Mouse (Mus musculus): ENCODE data around the gene Arpin. TPM values are rescaled to one million over a fixed set of nuclear protein-coding genes. Genes with fewer than 3 reads are reported as not detected.

Arpin gene
- polyA plus RNA-seq, 1 experiment, result 1.5 TPM

GRCm38 (mm10) chr7:79935511-79936205, 499 bp upstream of the Arpin start:
- peak overlapping the region; percentile 88 for H3K4me3 ChIP-seq (replicated peaks)

DNA sequence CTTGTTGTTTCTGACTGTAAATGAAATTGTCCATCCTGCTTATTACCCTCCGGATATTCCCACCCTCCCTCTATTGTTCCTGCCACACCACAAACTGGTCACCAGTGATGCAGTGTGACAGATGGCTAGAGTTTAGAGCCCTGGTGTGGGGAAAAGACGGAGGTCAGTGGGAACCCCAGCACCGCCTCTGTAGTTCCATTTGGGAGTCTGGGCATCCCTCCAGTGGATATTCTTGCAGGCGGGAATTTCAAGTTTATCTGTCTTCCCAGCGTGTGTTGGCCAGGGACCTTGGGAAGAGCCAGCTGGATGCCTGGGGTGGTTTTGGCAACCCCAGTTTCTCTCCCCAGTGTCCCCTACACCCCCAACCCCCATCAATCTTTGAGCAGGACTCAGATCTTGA, 698 bp downstream of the Arpin start:
- Histone ChIP-seq H3K9me3 (peaks cover 11% of the 10 kb centered on the region), H3K4me3 (replicated peaks) (peak overlapping the region; percentile 88), H3K36me3 (replicated peaks; ENCODE audit: low read length) (no peaks in the 10 kb centered on the region), H3K27me3 (replicated peaks) (peaks cover 62% of the 10 kb centered on the region), H3K4me1 (peaks cover 18% of the 10 kb centered on the region)
- no peak for TF ChIP-seq FLI1 (IDR thresholded peaks at IDR 0.05; ENCODE audit: low read length)
- TF ChIP-seq GATA1 (IDR thresholded peaks at IDR 0.05; ENCODE audit: borderline replicate concordance, low read length), result no peak

More at GRCm38 (mm10) chr7:79935511-79936205, 499 bp upstream of the Arpin start:
- H3K4me1 ChIP-seq, result peaks cover 18% of the 10 kb centered on the region
- TF ChIP-seq FLI1 (IDR thresholded peaks at IDR 0.05; ENCODE audit: low read length), result no peak
- H3K9me3 ChIP-seq, result peaks cover 16% of the 10 kb centered on the region
- peaks cover 67% of the 10 kb centered on the region for H3K27me3 ChIP-seq (replicated peaks)
- H3K36me3 ChIP-seq (replicated peaks; ENCODE audit: low read length), result no peaks in the 10 kb centered on the region

- H3K4me3 ChIP-seq (replicated peaks), result no peak overlapping the region
- TF ChIP-seq FLI1 (IDR thresholded peaks at IDR 0.05; ENCODE audit: low read length), result no peak
- no peak for TF ChIP-seq GATA1 (IDR thresholded peaks at IDR 0.05; ENCODE audit: borderline replicate concordance, low read length)
- H3K27me3 ChIP-seq (replicated peaks), result peaks cover 23% of the 10 kb centered on the region
- H3K36me3 ChIP-seq (replicated peaks; ENCODE audit: low read length), result no peaks in the 10 kb centered on the region
- H3K9me3 ChIP-seq, result no peaks in the 10 kb centered on the region
- H3K4me1 ChIP-seq, result no peaks in the 10 kb centered on the region
Measured at GRCm38 (mm10) chr7:79928516-79929052, 6.6 kb downstream of the Arpin start.

DNA sequence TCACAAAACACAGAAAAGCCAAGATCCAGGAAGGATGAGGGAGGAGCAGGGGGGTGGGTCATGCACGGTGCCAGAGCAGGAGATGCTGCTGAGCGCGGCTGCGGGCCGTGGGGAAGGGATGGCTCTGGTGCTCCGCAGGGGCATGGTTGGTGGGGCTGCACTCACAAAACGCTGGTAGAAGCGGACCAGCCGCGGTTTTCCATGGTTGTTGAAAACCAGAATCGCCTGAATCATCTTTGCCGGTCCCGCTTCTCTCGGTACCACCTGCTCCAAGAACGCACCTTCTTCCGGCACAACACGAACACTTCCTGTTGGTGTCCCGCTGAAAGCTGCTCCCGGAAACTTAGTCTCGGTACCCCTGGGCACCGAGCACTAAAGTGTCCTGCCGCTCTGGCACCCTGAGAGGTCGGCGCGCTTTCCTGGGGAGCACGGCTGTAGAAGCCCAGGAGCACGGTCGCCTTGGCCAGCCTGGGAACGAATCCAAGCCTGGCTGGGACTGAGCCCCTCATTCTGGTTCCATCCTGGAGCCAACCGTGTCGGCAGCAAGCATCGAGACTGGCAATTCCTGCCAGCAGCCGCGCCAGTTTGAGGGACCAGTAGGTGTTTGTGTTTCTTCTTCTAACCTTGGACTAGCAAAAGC, 14.7 kb downstream of the Arpin start, which contains the start of gene Ap3s2:
TSS of gene Ap3s2 (minus strand) at position 306 of the 640 bp plus-strand sequence.
- Histone ChIP-seq H3K27me3 (replicated peaks) (no peaks in the 10 kb centered on the region), H3K9me3 (no peaks in the 10 kb centered on the region), H3K36me3 (replicated peaks; ENCODE audit: low read length) (peaks cover 10% of the 10 kb centered on the region), H3K4me3 (replicated peaks) (peak within 1 kb of the TSS; percentile 100), H3K4me1 (peaks cover 17% of the 10 kb centered on the region)
- no peak for TF ChIP-seq GATA1 (IDR thresholded peaks at IDR 0.05; ENCODE audit: borderline replicate concordance, low read length)
- peak; percentile 31; the same call in 1 of the 2 replicates for TF ChIP-seq FLI1 (IDR thresholded peaks at IDR 0.05; ENCODE audit: low read length)

DNA sequence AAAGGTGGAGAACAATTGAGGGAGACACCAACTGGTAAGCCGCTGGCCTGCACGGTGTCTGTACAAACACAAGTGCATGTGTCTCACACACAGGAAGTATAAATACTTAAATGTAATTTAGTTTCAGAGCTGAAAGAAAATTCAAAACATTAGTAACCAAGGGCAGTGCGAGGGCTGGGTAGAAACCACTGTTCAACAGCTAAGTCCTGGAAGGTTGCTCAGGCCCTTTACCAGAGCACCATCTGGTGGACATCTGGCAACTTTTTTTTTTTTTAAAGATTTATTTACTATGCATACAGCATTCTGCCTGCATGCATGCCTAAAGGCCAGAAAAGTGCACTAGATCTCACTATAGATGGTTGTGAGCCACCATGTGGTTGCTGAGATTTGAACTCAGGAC, 20.6 kb downstream of the Arpin start:
- H3K4me1 ChIP-seq, result peaks cover 15% of the 10 kb centered on the region
- no peaks in the 10 kb centered on the region for H3K27me3 ChIP-seq (replicated peaks)
- H3K36me3 ChIP-seq (replicated peaks; ENCODE audit: low read length), result peaks cover 58% of the 10 kb centered on the region
- no peak overlapping the region for H3K4me3 ChIP-seq (replicated peaks)
- TF ChIP-seq FLI1 (IDR thresholded peaks at IDR 0.05; ENCODE audit: low read length) (no peak), GATA1 (IDR thresholded peaks at IDR 0.05; ENCODE audit: borderline replicate concordance, low read length) (no peak)
- H3K9me3 ChIP-seq, result no peaks in the 10 kb centered on the region

DNA sequence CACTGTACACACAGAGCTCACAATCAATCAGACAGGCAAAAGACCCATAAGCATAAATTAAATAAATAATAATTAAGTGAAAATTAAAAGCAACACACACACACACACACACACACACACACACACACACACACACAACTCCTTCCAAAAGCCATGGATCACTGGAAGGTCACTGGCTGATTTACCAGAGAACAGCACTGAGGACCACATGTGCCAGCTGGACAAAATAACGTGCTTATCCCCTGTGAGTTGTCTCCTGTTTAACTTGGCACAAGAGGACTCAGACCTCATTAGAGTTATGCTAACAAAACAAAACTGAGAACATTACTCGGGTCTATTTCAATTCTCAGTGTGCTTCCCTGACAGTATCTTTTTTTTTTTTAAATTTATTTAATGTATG, 27.8 kb downstream of the Arpin start:
- H3K4me1 ChIP-seq, result peaks cover 9% of the 10 kb centered on the region
- peaks cover 76% of the 10 kb centered on the region for H3K36me3 ChIP-seq (replicated peaks; ENCODE audit: low read length)
- H3K27me3 ChIP-seq (replicated peaks), result no peaks in the 10 kb centered on the region
- TF ChIP-seq FLI1 (IDR thresholded peaks at IDR 0.05; ENCODE audit: low read length), result no peak
- H3K4me3 ChIP-seq (replicated peaks), result no peak overlapping the region
- H3K9me3 ChIP-seq, result no peaks in the 10 kb centered on the region

GRCm38 (mm10) chr7:79906914-79907313, 28.2 kb downstream of the Arpin start:
- peaks cover 9% of the 10 kb centered on the region for H3K4me1 ChIP-seq
- no peak overlapping the region for H3K4me3 ChIP-seq (replicated peaks)
- H3K9me3 ChIP-seq, result no peaks in the 10 kb centered on the region
- peaks cover 80% of the 10 kb centered on the region for H3K36me3 ChIP-seq (replicated peaks; ENCODE audit: low read length)
- TF ChIP-seq FLI1 (IDR thresholded peaks at IDR 0.05; ENCODE audit: low read length) (no peak), GATA1 (IDR thresholded peaks at IDR 0.05; ENCODE audit: borderline replicate concordance, low read length) (no peak)
- no peaks in the 10 kb centered on the region for H3K27me3 ChIP-seq (replicated peaks)

- TF ChIP-seq GATA1 (IDR thresholded peaks at IDR 0.05; ENCODE audit: borderline replicate concordance, low read length), result no peak
- no peak for TF ChIP-seq FLI1 (IDR thresholded peaks at IDR 0.05; ENCODE audit: low read length)
- peaks cover 18% of the 10 kb centered on the region for H3K4me1 ChIP-seq
- H3K27me3 ChIP-seq (replicated peaks), result no peaks in the 10 kb centered on the region
- no peaks in the 10 kb centered on the region for H3K9me3 ChIP-seq
- peaks cover 81% of the 10 kb centered on the region for H3K36me3 ChIP-seq (replicated peaks; ENCODE audit: low read length)
- no peak overlapping the region for H3K4me3 ChIP-seq (replicated peaks)
Measured at GRCm38 (mm10) chr7:79905193-79905592, 30.0 kb downstream of the Arpin start.

DNA sequence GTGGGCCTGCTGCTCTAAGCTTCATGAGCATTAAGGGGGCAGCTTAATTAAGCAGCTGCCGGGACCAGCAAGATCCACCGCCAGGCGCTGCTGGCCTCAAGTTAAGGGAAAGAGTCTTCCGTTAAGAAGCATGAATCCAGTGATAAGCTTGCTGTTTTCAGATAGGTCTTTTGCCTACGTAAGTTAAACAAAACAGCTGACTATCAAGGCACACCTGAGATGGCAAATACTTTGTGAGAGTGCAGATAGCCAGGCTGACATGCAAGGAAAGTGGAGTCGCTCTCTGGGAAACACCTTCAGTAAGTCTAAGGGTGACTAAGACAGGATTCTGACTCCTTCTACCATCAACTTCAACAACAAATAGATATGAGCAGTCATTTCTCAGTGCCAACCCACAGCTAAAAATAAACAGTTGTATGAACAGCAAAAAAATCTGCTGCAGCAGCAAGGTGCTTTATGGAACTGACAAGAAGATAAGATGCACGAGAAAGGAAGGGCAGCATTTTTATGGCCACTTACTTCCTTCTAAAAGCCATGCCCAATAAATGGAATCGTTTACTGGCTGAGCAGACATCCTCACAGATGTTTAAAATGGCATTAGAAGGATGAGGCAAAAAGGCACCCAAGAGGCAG, 31.9 kb downstream of the Arpin start:
- TF ChIP-seq FLI1 (IDR thresholded peaks at IDR 0.05; ENCODE audit: low read length), result no peak
- no peak for TF ChIP-seq GATA1 (IDR thresholded peaks at IDR 0.05; ENCODE audit: borderline replicate concordance, low read length)
- Histone ChIP-seq H3K36me3 (replicated peaks; ENCODE audit: low read length) (peaks cover 82% of the 10 kb centered on the region), H3K4me1 (peaks cover 21% of the 10 kb centered on the region), H3K4me3 (replicated peaks) (no peak overlapping the region), H3K9me3 (no peaks in the 10 kb centered on the region), H3K27me3 (replicated peaks) (no peaks in the 10 kb centered on the region)

DNA sequence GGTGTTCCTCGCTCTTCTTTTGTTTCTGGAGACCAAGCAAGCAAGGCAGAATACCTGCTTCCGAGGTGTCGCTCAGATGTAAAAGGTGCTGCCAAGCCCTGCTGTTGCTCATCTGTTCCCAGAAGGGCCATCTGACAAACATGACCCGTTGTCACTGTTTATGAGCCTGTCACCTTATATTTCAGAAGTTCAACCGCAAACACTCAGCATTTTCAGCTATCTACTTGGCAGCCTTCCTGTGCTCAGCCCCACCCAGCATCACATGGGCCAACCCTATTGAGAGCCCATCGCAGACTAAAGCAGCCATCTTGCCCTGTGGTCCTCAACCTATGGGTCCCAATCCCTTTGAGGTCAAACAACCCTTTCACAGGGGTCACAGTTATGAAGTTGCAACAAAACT, 34.4 kb downstream of the Arpin start:
- Histone ChIP-seq H3K27me3 (replicated peaks) (no peaks in the 10 kb centered on the region), H3K4me3 (replicated peaks) (no peak overlapping the region)

More for the DNA sequence above, 34.4 kb downstream of the Arpin start:
- Histone ChIP-seq H3K9me3 (no peaks in the 10 kb centered on the region), H3K36me3 (replicated peaks; ENCODE audit: low read length) (peaks cover 81% of the 10 kb centered on the region), H3K4me1 (peaks cover 34% of the 10 kb centered on the region)
- no peak for TF ChIP-seq GATA1 (IDR thresholded peaks at IDR 0.05; ENCODE audit: borderline replicate concordance, low read length)
- TF ChIP-seq FLI1 (IDR thresholded peaks at IDR 0.05; ENCODE audit: low read length), result no peak

Data from megakaryocyte, embryonic 14.5 days (primary cell).